Mouse (Mus musculus): ENCODE measurements around the gene Bphl.
A peak's percentile ranks its signal among the peaks of the same experiment; 100 is the strongest.
"Not testable (repeated sequence)": the region's sequence is repeated elsewhere in the genome, so short reads cannot be mapped to it uniquely, and the experiment has no call there.

The Bphl gene

GRCm38 (mm10) chr13:34088201-34088649 lies 50.8 kb downstream of the Bphl start:
- DNase-seq (ENCODE audit: low spot score) = not testable (repeated sequence)

GRCm38 (mm10) chr13:34088871-34089288 lies 51.5 kb downstream of the Bphl start:
- no peak for DNase-seq (ENCODE audit: low spot score)

- no peak for DNase-seq (ENCODE audit: low spot score)
These were observed 52.0 kb downstream of the Bphl start for GRCm38 (mm10) chr13:34089358-34089757.

- DNase-seq (ENCODE audit: low spot score) = peak; percentile 86
These were observed 58.4 kb downstream of the Bphl start for GRCm38 (mm10) chr13:34095542-34096435.

GRCm38 (mm10) chr13:34096455-34096854 lies 59.1 kb downstream of the Bphl start:
- no peak for DNase-seq (ENCODE audit: low spot score)

GRCm38 (mm10) chr13:34097086-34097485 lies 59.7 kb downstream of the Bphl start:
- no peak for DNase-seq (ENCODE audit: low spot score)

GRCm38 (mm10) chr13:34100733-34101132 lies 63.3 kb downstream of the Bphl start:
- DNase-seq (ENCODE audit: low spot score) = no peak

- DNase-seq (ENCODE audit: low spot score) = no peak
These were observed 63.9 kb downstream of the Bphl start for GRCm38 (mm10) chr13:34101247-34101646.

- DNase-seq (ENCODE audit: low spot score) = no peak
These were observed 64.5 kb downstream of the Bphl start for GRCm38 (mm10) chr13:34101908-34102307.

GRCm38 (mm10) chr13:34105364-34105763 lies 68.0 kb downstream of the Bphl start:
- DNase-seq (ENCODE audit: low spot score) = no peak

GRCm38 (mm10) chr13:34106256-34106655 lies 68.9 kb downstream of the Bphl start:
- DNase-seq (ENCODE audit: low spot score) = no peak

GRCm38 (mm10) chr13:34106999-34107398 lies 69.6 kb downstream of the Bphl start:
- no peak for DNase-seq (ENCODE audit: low spot score)

GRCm38 (mm10) chr13:34109035-34109676 lies 71.8 kb downstream of the Bphl start:
- no peak for DNase-seq (ENCODE audit: low spot score)

GRCm38 (mm10) chr13:34109677-34110058 lies 72.3 kb downstream of the Bphl start:
- no peak for DNase-seq (ENCODE audit: low spot score)

GRCm38 (mm10) chr13:34111019-34111418 lies 73.6 kb downstream of the Bphl start:
- DNase-seq (ENCODE audit: low spot score) = no peak

- DNase-seq (ENCODE audit: low spot score) = no peak
These were observed 74.5 kb downstream of the Bphl start for GRCm38 (mm10) chr13:34111878-34112277.

GRCm38 (mm10) chr13:34112369-34113081 lies 75.1 kb downstream of the Bphl start:
- DNase-seq (ENCODE audit: low spot score) = no peak

GRCm38 (mm10) chr13:34113086-34113485 lies 75.7 kb downstream of the Bphl start:
- no peak for DNase-seq (ENCODE audit: low spot score)

GRCm38 (mm10) chr13:34114654-34115053 lies 77.3 kb downstream of the Bphl start:
- no peak for DNase-seq (ENCODE audit: low spot score)

- DNase-seq (ENCODE audit: low spot score) = no peak
These were observed 79.1 kb downstream of the Bphl start for GRCm38 (mm10) chr13:34116508-34116907.

- no peak for DNase-seq (ENCODE audit: low spot score)
These were observed 81.4 kb downstream of the Bphl start for GRCm38 (mm10) chr13:34118816-34119215.

- no peak for DNase-seq (ENCODE audit: low spot score)
These were observed 82.0 kb downstream of the Bphl start for GRCm38 (mm10) chr13:34119406-34119805.

- DNase-seq (ENCODE audit: low spot score) = no peak
These were observed 83.1 kb downstream of the Bphl start for GRCm38 (mm10) chr13:34120536-34120935.
